22 mouse cellular contexts compared by ENCODE assay signal in the genomic region with DNA sequence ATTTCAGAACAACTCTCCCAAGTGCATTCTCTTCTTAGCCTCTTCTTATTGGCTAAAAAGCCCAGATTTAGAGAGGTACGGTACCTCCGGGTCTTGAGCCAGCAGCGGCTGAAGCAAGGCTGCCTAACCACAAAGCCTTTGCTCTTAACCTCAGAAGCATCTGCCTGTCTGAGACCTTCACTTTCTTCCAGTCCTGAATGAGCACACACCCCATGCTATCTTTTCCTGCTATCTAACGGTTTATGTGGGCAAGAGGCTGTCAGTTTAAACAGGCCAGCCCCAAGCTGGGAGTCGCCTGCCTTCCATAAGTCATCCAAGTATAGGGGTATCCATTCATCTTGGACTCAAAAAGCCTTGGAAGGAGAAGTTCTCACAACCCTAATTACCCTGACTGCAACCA. TPM values are rescaled to one million over a fixed set of nuclear protein-coding genes. Genes with fewer than 3 reads are reported as not detected.
DNase-seq lines count a peak whose midpoint lies in the region; ATAC-seq lines count a peak whose summit lies in the region.
"Had no signal": no experiment of that assay in that cellular context is flagged by ENCODE, and none has a peak within 500 bp of the region (broad histone marks: within the 10 kb centered on the region; RNA-seq: fewer than 3 reads in every experiment).

No protein-coding gene starts in this region.

- H3K4me2 ChIP-seq in liver, embryonic 11.5 days = peak overlapping the region; percentile 54
- H3K4me2 ChIP-seq in neural tube, embryonic 15.5 days = no peak overlapping the region
- H3K4me2 ChIP-seq: embryonic facial prominence, embryonic 13.5 days; hindbrain, embryonic 13.5 days; intestine, embryonic 15.5 days; midbrain, embryonic 13.5 days had no signal

- 0 out of 2 replicates have a peak, but pooled peaks have one; percentile 7 for ATAC-seq in liver, embryonic 11.5 days (replicated peaks; ENCODE audit: low FRiP score)
- ATAC-seq in megakaryocyte progenitor cell, adult 5-6 weeks (replicated peaks; ENCODE audit: poor library complexity) = peak; percentile 38
- ATAC-seq in frontal cortex, adult (ENCODE audit: low TSS enrichment) = no peak
- ATAC-seq in neural tube, embryonic 15.5 days (ENCODE audit: low FRiP score) = no peak
- ATAC-seq: intestine, embryonic 15.5 days; midbrain, embryonic 13.5 days had no signal

- H3K27me3 ChIP-seq in liver, embryonic 11.5 days (replicated peaks; ENCODE audit: control insufficient read depth, insufficient read depth, low read length) = no peaks in the 10 kb centered on the region
- peaks cover 33% of the 10 kb centered on the region for H3K27me3 ChIP-seq in neural tube, embryonic 15.5 days (replicated peaks)
- H3K27me3 ChIP-seq: embryonic facial prominence, embryonic 13.5 days; intestine, embryonic 15.5 days had no signal

- no peaks in the 10 kb centered on the region for H3K36me3 ChIP-seq in liver, embryonic 11.5 days (ENCODE audit: control insufficient read depth, insufficient read depth, low read length)
- H3K36me3 ChIP-seq in neural tube, embryonic 15.5 days = no peaks in the 10 kb centered on the region
- H3K36me3 ChIP-seq: embryonic facial prominence, embryonic 13.5 days; hindbrain, embryonic 13.5 days; intestine, embryonic 15.5 days; midbrain, embryonic 13.5 days had no signal

- WGBS in liver, embryonic 11.5 days = 39% methylated on average over 5 of the region's 5 CpGs
- WGBS in neural tube, embryonic 15.5 days = 79% methylated on average over 5 of the region's 5 CpGs

- peak overlapping the region; percentile 99 for H3K27ac ChIP-seq in liver, embryonic 11.5 days (ENCODE audit: low read depth, low read length)
- no peak overlapping the region for H3K27ac ChIP-seq in neural tube, embryonic 15.5 days (replicated peaks)
- H3K27ac ChIP-seq: embryonic facial prominence, embryonic 13.5 days; hindbrain, embryonic 13.5 days; intestine, embryonic 15.5 days; midbrain, embryonic 13.5 days had no signal

- no peaks in the 10 kb centered on the region for H3K9me3 ChIP-seq in liver, embryonic 11.5 days (ENCODE audit: control insufficient read depth, low read length)
- H3K9me3 ChIP-seq in neural tube, embryonic 15.5 days (replicated peaks) = no peaks in the 10 kb centered on the region
- H3K9me3 ChIP-seq: embryonic facial prominence, embryonic 13.5 days; hindbrain, embryonic 13.5 days; intestine, embryonic 15.5 days; midbrain, embryonic 13.5 days had no signal

- peaks cover 67% of the 10 kb centered on the region for H3K4me1 ChIP-seq in liver, embryonic 11.5 days (replicated peaks; ENCODE audit: control insufficient read depth, insufficient read depth, low read length)
- peaks cover 17% of the 10 kb centered on the region for H3K4me1 ChIP-seq in neural tube, embryonic 15.5 days

- H3K9ac ChIP-seq in liver, embryonic 11.5 days (ENCODE audit: low read depth, low read length) = peak overlapping the region; percentile 48
- H3K9ac ChIP-seq in neural tube, embryonic 15.5 days (replicated peaks) = no peak overlapping the region
- H3K9ac ChIP-seq: embryonic facial prominence, embryonic 13.5 days; hindbrain, embryonic 13.5 days; intestine, embryonic 15.5 days; midbrain, embryonic 13.5 days had no signal

- H3K4me3 ChIP-seq in liver, embryonic 11.5 days (ENCODE audit: low read depth, low read length) = peak overlapping the region; percentile 17; the same call in 1 of the 2 replicates
- H3K4me3 ChIP-seq in neural tube, embryonic 15.5 days (replicated peaks) = no peak overlapping the region
- H3K4me3 ChIP-seq: embryonic facial prominence, embryonic 13.5 days; hindbrain, embryonic 13.5 days; intestine, embryonic 15.5 days; midbrain, embryonic 13.5 days had no signal

- no peak for DNase-seq in liver, embryonic 11.5 days (ENCODE audit: low spot score)
- no peak for DNase-seq in liver
- DNase-seq in induced T-regulatory cell, adult 2 months (ENCODE audit: low read depth) = peak; percentile 33
- DNase-seq in thymus, postnatal 4 days = peak; percentile 15
- DNase-seq in right cerebral cortex, adult 18-20 months = no peak
- DNase-seq: adrenal gland, postnatal 10 days; B cell, adult 2 months; cerebellum, adult 18-20 months; gastrocnemius, postnatal 14 days; heart, postnatal 14 days; lung, postnatal 36 days had no signal

RNA-seq across cellular contexts. Expression of a gene that starts 2.7 kb away (rescaled TPM):
- polyA plus RNA-seq in liver, embryonic 11.5 days (2014; fragmentation: Nextera tagmentation; extraction: Ambion mirVana) = 51.6 and 52.0 TPM in 2 replicates
- 19.2 and 20.9 TPM in 2 replicates for total RNA-seq in megakaryocyte progenitor cell, adult 5-6 weeks (2015)
- total RNA-seq in megakaryocyte progenitor cell, adult 5-6 weeks (2017) = 10.0 and 17.0 TPM in 2 replicates
- polyA plus RNA-seq in neural tube, embryonic 15.5 days (2015; fragmentation: Nextera tagmentation; extraction: Ambion mirVana) = 9.4 and 16.3 TPM in 2 replicates

RNA-seq across cellular contexts. Expression of a gene that starts 32.3 kb away (rescaled TPM):
- polyA plus RNA-seq in liver, embryonic 11.5 days (2014; fragmentation: Nextera tagmentation; extraction: Ambion mirVana) = not detected in 2 replicates
- total RNA-seq in megakaryocyte progenitor cell, adult 5-6 weeks (2015) = not detected in 2 replicates
- not detected in 2 replicates for total RNA-seq in megakaryocyte progenitor cell, adult 5-6 weeks (2017)
- 0.47 TPM in 1 of 2 replicates, not detected in the other for polyA plus RNA-seq in neural tube, embryonic 15.5 days (2015; fragmentation: Nextera tagmentation; extraction: Ambion mirVana)
- total RNA-seq: adrenal gland, postnatal 10 days; heart, postnatal 14 days; layer of hippocampus, postnatal 14 days; liver, adult 2 months had no signal
- polyA plus RNA-seq: forebrain, embryonic 11.5 days; hindbrain, embryonic 13.5 days; liver, adult 2 months; spleen, adult 2 months had no signal

Comparison
In these comparisons a context has a peak if more than half of its experiments do, and no peak if none do; other contexts are left out.
1. ATAC-seq: peak in liver, embryonic 11.5 days (single experiment) and megakaryocyte progenitor cell, adult 5-6 weeks (single experiment); none in frontal cortex, adult (single experiment) and neural tube, embryonic 15.5 days (single experiment).
2. DNase-seq: peak in induced T-regulatory cell, adult 2 months (single experiment) and thymus, postnatal 4 days (single experiment); none in liver, embryonic 11.5 days (single experiment), liver (single experiment) and right cerebral cortex, adult 18-20 months (single experiment).